ENCODE assay signal across 8 mouse cellular contexts in the genomic region with DNA sequence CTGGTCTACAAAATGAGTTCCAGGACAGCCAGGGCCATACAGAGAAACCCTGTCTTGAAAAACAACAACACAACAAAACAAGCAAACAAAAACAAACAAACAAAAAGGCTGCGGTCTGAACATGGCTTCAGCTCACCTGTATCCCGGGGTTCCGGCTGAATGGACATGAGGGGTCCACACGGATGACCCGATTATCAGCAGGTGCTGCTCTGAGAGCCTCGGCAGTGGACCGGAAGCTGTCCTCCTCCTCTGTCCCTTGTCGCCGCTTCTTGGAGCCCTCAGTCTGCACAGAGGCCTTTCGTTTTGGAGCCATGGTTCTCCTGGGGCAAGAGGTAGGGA. TPM values are rescaled to one million over a fixed set of nuclear protein-coding genes. Genes with fewer than 3 reads are reported as not detected.
DNase-seq lines count a peak whose midpoint lies in the region; ATAC-seq and TF ChIP-seq lines count a peak whose summit lies in the region.

A gene (plus strand): TSS at position 301 of the 339 bp plus-strand sequence.

- DNase-seq in lung, embryonic 14.5 days: no peak
- DNase-seq in lung, postnatal 36 days: no peak
- DNase-seq in adrenal gland, postnatal 25 days: no peak
- DNase-seq in gastrocnemius, adult 18-20 months (ENCODE audit: low spot score): no peak
- DNase-seq in Muller cell, postnatal 12 days (ENCODE audit: inconsistent ontology term): no peak

- 78% methylated on average over 10 of the region's 10 CpGs for WGBS in lung, embryonic 14.5 days
- WGBS in hindbrain, embryonic 13.5 days: 92% methylated on average over 10 of the region's 10 CpGs
- 92% methylated on average over 10 of the region's 10 CpGs for WGBS in limb, embryonic 12.5 days
- 91% methylated on average over 10 of the region's 10 CpGs for WGBS in neural tube, embryonic 13.5 days

- no peaks in the 10 kb centered on the region for H3K9me3 ChIP-seq in lung, embryonic 14.5 days (ENCODE audit: low read depth, low read length)
- H3K9me3 ChIP-seq in hindbrain, embryonic 13.5 days: no peaks in the 10 kb centered on the region
- H3K9me3 ChIP-seq in limb, embryonic 12.5 days: no peaks in the 10 kb centered on the region
- H3K9me3 ChIP-seq in neural tube, embryonic 13.5 days: no peaks in the 10 kb centered on the region

- no peak for ATAC-seq in lung, embryonic 14.5 days (ENCODE audit: insufficient read depth)
- no peak for ATAC-seq in hindbrain, embryonic 13.5 days (ENCODE audit: low FRiP score)
- no peak for ATAC-seq in limb, embryonic 12.5 days (ENCODE audit: insufficient number of reproducible peaks, insufficient read depth, low FRiP score, low TSS enrichment, low read depth)
- ATAC-seq in neural tube, embryonic 13.5 days (ENCODE audit: low read depth): no peak

- H3K4me1 ChIP-seq in lung, embryonic 14.5 days (ENCODE audit: insufficient read depth): peaks cover 15% of the 10 kb centered on the region
- H3K4me1 ChIP-seq in hindbrain, embryonic 13.5 days (replicated peaks): peaks cover 46% of the 10 kb centered on the region
- H3K4me1 ChIP-seq in limb, embryonic 12.5 days (replicated peaks): peaks cover 43% of the 10 kb centered on the region
- peaks cover 46% of the 10 kb centered on the region for H3K4me1 ChIP-seq in neural tube, embryonic 13.5 days (replicated peaks)

- no peak within 1 kb of the TSS; the same call in none of the 2 replicates for H3K4me3 ChIP-seq in lung, embryonic 14.5 days (ENCODE audit: low read depth, low read length)
- H3K4me3 ChIP-seq in hindbrain, embryonic 13.5 days: no peak within 1 kb of the TSS
- H3K4me3 ChIP-seq in limb, embryonic 12.5 days (replicated peaks): 0 out of 2 replicates have a peak within 1 kb of the TSS, but pooled peaks have one; percentile 13
- 0 out of 2 replicates have a peak within 1 kb of the TSS, but pooled peaks have one; percentile 0 for H3K4me3 ChIP-seq in neural tube, embryonic 13.5 days

- H3K4me2 ChIP-seq in lung, embryonic 14.5 days: peak within 1 kb of the TSS; percentile 53
- H3K4me2 ChIP-seq in hindbrain, embryonic 13.5 days: peak within 1 kb of the TSS; percentile 37
- H3K4me2 ChIP-seq in limb, embryonic 12.5 days: peak within 1 kb of the TSS; percentile 46
- H3K4me2 ChIP-seq in neural tube, embryonic 13.5 days: peak within 1 kb of the TSS; percentile 26

- H3K27ac ChIP-seq in lung, embryonic 14.5 days (ENCODE audit: low read depth): peak within 1 kb of the TSS; percentile 71; the same call in 1 of the 2 replicates
- peak within 1 kb of the TSS; percentile 18; the same call in 1 of the 2 replicates for H3K27ac ChIP-seq in hindbrain, embryonic 13.5 days
- peak within 1 kb of the TSS; percentile 60 for H3K27ac ChIP-seq in limb, embryonic 12.5 days
- peak within 1 kb of the TSS; percentile 18; the same call in 1 of the 2 replicates for H3K27ac ChIP-seq in neural tube, embryonic 13.5 days (replicated peaks)

- TF ChIP-seq CTCF in lung, embryonic 14.5 days (IDR thresholded peaks at IDR 0.05; ENCODE audit: low read depth): no peak

- H3K36me3 ChIP-seq in lung, embryonic 14.5 days (ENCODE audit: insufficient read depth): 0 out of 2 replicates have a peak, but pooled peaks cover 2% of the 10 kb centered on the region
- peaks cover 9% of the 10 kb centered on the region for H3K36me3 ChIP-seq in hindbrain, embryonic 13.5 days
- peaks cover 15% of the 10 kb centered on the region for H3K36me3 ChIP-seq in limb, embryonic 12.5 days
- peaks cover 8% of the 10 kb centered on the region for H3K36me3 ChIP-seq in neural tube, embryonic 13.5 days

- peak within 1 kb of the TSS; percentile 34 for H3K9ac ChIP-seq in lung, embryonic 14.5 days
- H3K9ac ChIP-seq in hindbrain, embryonic 13.5 days: peak within 1 kb of the TSS; percentile 39
- H3K9ac ChIP-seq in limb, embryonic 12.5 days (replicated peaks): peak within 1 kb of the TSS; percentile 42
- peak within 1 kb of the TSS; percentile 49 for H3K9ac ChIP-seq in neural tube, embryonic 13.5 days

- H3K27me3 ChIP-seq in lung, embryonic 14.5 days (ENCODE audit: insufficient read depth, low read length): no peaks in the 10 kb centered on the region
- 0 out of 2 replicates have a peak, but pooled peaks cover 3% of the 10 kb centered on the region for H3K27me3 ChIP-seq in hindbrain, embryonic 13.5 days
- no peaks in the 10 kb centered on the region; the same call in 1 of the 2 replicates for H3K27me3 ChIP-seq in limb, embryonic 12.5 days
- no peaks in the 10 kb centered on the region for H3K27me3 ChIP-seq in neural tube, embryonic 13.5 days

RNA-seq across cellular contexts. Expression of the gene that starts here (rescaled TPM):
- 45.2 and 52.7 TPM in 2 replicates for polyA plus RNA-seq in lung, embryonic 14.5 days (2014; fragmentation: Nextera tagmentation; extraction: Ambion mirVana)
- total RNA-seq in adrenal gland, postnatal 25 days (2021): 35.9 and 41.5 TPM in 2 replicates
- total RNA-seq in gastrocnemius, adult 18-20 months (2021): 10 to 100 TPM; 19.8 to 21.7 TPM
- polyA plus RNA-seq in hindbrain, embryonic 13.5 days (2015; fragmentation: Nextera tagmentation; extraction: Ambion mirVana): 43.9 and 44.0 TPM in 2 replicates
- polyA plus RNA-seq in limb, embryonic 12.5 days (2016; fragmentation: Nextera tagmentation; extraction: Ambion mirVana): 59.0 and 61.1 TPM in 2 replicates
- polyA plus RNA-seq in neural tube, embryonic 13.5 days (2015; fragmentation: Nextera tagmentation; extraction: Ambion mirVana): 42.3 and 43.7 TPM in 2 replicates

Comparison
In these comparisons a context has a peak if more than half of its experiments do, and no peak if none do; other contexts are left out.
1. H3K27ac ChIP-seq: peak in every context shown above with its lines; median percentile 71 in lung, embryonic 14.5 days; 60 in limb, embryonic 12.5 days; 18 in hindbrain, embryonic 13.5 days; 18 in neural tube, embryonic 13.5 days.
2. H3K4me3 ChIP-seq: peak in limb, embryonic 12.5 days (single experiment) and neural tube, embryonic 13.5 days (single experiment); none in lung, embryonic 14.5 days (single experiment) and hindbrain, embryonic 13.5 days (single experiment).
3. Peak in every context shown above with its lines, with median percentiles within 50 percentile points of each other: H3K4me2 ChIP-seq and H3K9ac ChIP-seq.